Mouse (Mus musculus): ENCODE measurements around the gene Chn1.

- TF ChIP-seq CTCF (IDR thresholded peaks at IDR 0.05; ENCODE audit: control insufficient read depth, insufficient read depth, insufficient replicate concordance, low read depth, low read length), result no peak
- no peak for TF ChIP-seq POLR2A (IDR thresholded peaks at IDR 0.05; ENCODE audit: control insufficient read depth, low read depth, low read length)
Measured at GRCm38 (mm10) chr2:73591246-73591645, 183.9 kb downstream of the Chn1 start.
